29 mouse cellular contexts compared by ENCODE assay signal in genomic region chr13:43612040-43612439, GRCm38 (mm10). TPM values are rescaled to one million over a fixed set of nuclear protein-coding genes. Genes with fewer than 3 reads are reported as not detected.
"Had no signal": no experiment of that assay in that cellular context is flagged by ENCODE, and none has a peak within 500 bp of the region (broad histone marks: within the 10 kb centered on the region; RNA-seq: fewer than 3 reads in every experiment).

No protein-coding gene starts in this region.

- ATAC-seq: hindbrain, embryonic 16.5 days; inflammation-experienced regulatory T-cells, adult 6 months; intestine, postnatal 0 days; liver, embryonic 12.5 days had no signal

- H3K9ac ChIP-seq: heart, embryonic 12.5 days; hindbrain, embryonic 12.5 days; hindbrain, embryonic 14.5 days; limb, embryonic 13.5 days; limb, embryonic 15.5 days; liver, embryonic 12.5 days; liver, embryonic 14.5 days had no signal

- H3K4me2 ChIP-seq: heart, embryonic 12.5 days; hindbrain, embryonic 12.5 days; hindbrain, embryonic 14.5 days; limb, embryonic 13.5 days; limb, embryonic 15.5 days; liver, embryonic 12.5 days had no signal

- DNase-seq: gastrocnemius, adult 2 months; gastrocnemius, postnatal 10 days; gastrocnemius, postnatal 25 days; heart, adult 18-20 months; heart, postnatal 10 days; heart, postnatal 4 days; kidney, adult 18-20 months; kidney, adult 8-10 months; kidney, postnatal 10 days; kidney, postnatal 25 days; kidney, postnatal 4 days; layer of hippocampus, postnatal 36 days; left cerebral cortex, postnatal 4 days had no signal

- H3K4me3 ChIP-seq: gastrocnemius, adult 2 months; heart, embryonic 10.5 days; heart, embryonic 12.5 days; hindbrain, embryonic 10.5 days; hindbrain, embryonic 12.5 days; layer of hippocampus, adult 2 months; limb, embryonic 13.5 days; limb, embryonic 15.5 days; liver, embryonic 12.5 days had no signal

- H3K27me3 ChIP-seq: heart, embryonic 12.5 days; hindbrain, embryonic 12.5 days; limb, embryonic 13.5 days; limb, embryonic 15.5 days had no signal

- H3K36me3 ChIP-seq: heart, embryonic 10.5 days; heart, embryonic 12.5 days; hindbrain, embryonic 10.5 days; hindbrain, embryonic 12.5 days; limb, embryonic 13.5 days; limb, embryonic 15.5 days; liver, embryonic 12.5 days had no signal

- H3K27ac ChIP-seq: gastrocnemius, adult 2 months; heart, embryonic 10.5 days; hindbrain, embryonic 10.5 days; hindbrain, embryonic 12.5 days; hindbrain, embryonic 14.5 days; layer of hippocampus, adult 2 months; limb, embryonic 13.5 days; limb, embryonic 15.5 days; liver, embryonic 12.5 days; liver, embryonic 14.5 days had no signal

- H3K9me3 ChIP-seq: heart, embryonic 10.5 days; heart, embryonic 12.5 days; hindbrain, embryonic 10.5 days; hindbrain, embryonic 12.5 days; limb, embryonic 13.5 days; limb, embryonic 15.5 days; liver, embryonic 12.5 days had no signal

RNA-seq across cellular contexts. Expression of gene Rnf182, which starts 3.5 kb away (rescaled TPM):
- total RNA-seq: granulocyte monocyte progenitor cell, adult 5-6 weeks; heart, adult 18-20 months; liver, adult 2 months had no signal
- polyA plus RNA-seq: inflammation-experienced regulatory T-cells, adult 6 months; liver, adult 2 months; liver, embryonic 16.5 days had no signal
